Mouse (Mus musculus) lung, adult 2 months (tissue): Measurements from ENCODE around the gene Pde6d.

Experiments used
- CTCF ChIP-seq: fragments of 200-500 bp; IDR thresholded peaks from 2 replicates; pipeline ENCODE4 v1.5.1; 2011; ENCODE audit warnings: mild to moderate bottlenecking, low read length, control low read depth; ENCODE audit not compliant: insufficient read depth
- POLR2A ChIP-seq: fragments of 200-500 bp; IDR thresholded peaks from 2 replicates; pipeline ENCODE4 v1.6.1; 2011; ENCODE audit warnings: low read depth, mild to moderate bottlenecking, control low read depth, low read length, borderline replicate concordance; ENCODE audit errors: extremely low read depth

DNA sequence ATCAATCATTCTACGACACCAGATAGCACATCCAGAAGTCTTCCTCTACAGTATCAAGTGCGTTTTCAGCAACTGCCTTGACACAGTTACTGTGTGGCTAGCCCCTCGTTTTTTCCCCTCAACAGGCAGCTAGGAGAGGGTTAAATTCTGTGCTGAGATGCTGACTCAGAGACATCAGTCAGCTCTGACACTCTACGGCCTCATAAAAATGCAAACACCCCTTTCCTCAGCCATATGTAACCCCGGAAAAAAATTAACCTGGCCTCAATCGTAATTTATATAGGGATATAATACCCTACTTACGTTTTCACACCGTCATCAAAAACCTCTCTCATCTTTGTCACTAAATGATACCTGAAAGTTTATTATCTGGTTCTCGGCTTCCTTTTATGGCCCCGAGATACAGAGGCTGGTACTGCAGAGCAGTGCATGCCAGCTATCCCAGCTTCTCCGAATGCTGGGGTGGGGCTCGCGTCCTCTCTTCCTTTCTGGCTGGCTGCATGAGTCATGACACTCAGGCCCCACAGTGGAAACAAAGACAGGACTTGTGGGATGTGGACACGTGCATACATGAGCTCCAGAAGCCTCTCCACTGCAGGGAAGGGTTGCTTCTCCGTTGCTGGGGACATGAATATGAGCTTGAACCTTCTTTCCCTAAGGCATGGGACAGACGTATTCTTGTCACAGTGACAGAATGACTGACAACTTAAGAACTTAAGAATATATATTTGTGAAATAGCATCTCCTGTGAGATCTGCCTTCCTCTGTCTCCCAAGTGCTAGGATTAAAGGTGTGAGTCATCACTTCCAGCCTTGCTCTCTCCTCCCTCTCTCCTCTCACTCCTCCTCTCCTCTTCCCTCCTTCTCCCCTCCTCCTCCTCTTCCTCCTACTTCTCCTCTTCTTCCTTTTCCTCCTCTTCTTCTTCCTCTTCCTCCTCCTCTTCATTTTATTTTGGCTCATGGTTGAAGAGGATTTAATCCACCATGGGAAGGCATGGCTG is 40.9 kb upstream of the Pde6d start:
- TF ChIP-seq POLR2A (no peak), CTCF (no peak)
